Mouse (Mus musculus) stomach, postnatal 0 days (tissue): ENCODE data around the gene Mov10l1.

Experiments
- CTCF ChIP-seq: IDR thresholded peaks from 2 replicates; pipeline ENCODE4 v1.5.1; 2016; ENCODE audit warnings: antibody characterized with exemption, low read depth, mild to moderate bottlenecking, moderate library complexity
- EP300 ChIP-seq: optimal IDR thresholded peaks from 2 replicates; pipeline ENCODE3; 2016; ENCODE audit warnings: antibody characterized with exemption

DNA sequence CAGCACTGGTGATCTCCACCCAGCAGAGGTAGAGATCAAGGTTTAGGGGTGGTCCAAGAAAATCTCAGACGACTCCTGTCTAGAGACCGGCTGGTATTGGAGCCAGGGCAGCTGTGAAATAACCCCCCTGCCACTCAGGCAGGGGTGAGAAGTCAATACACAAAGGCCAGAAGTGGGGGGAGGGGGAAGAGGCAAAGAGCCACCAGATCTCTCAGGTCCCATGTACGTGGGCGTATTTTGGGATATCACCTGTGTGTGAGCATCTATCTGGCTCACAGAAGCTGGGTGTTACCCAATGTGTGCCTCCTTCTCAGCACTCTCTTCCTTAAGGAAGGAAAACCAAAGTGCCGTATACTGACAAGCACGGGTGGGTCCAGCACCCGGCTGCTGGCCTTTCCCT lies 80.3 kb downstream of the Mov10l1 start:
- TF ChIP-seq CTCF (no peak), EP300 (no peak)
